Mouse (Mus musculus) hindbrain, embryonic 11.5 days (tissue): ENCODE results near the gene Taf3. TPM values are rescaled to one million over a fixed set of nuclear protein-coding genes. Genes with fewer than 3 reads are reported as not detected.
A peak's percentile ranks its signal among the peaks of the same experiment; 100 is the strongest.

Experiments used
- ATAC-seq: fragments of 200-750 bp; cut with Nextera tagmentation; 2 replicates; pipeline ENCODE4 v1.8.0; 2017; ENCODE audit warnings: mild to moderate bottlenecking, moderate TSS enrichment, moderate library complexity; ENCODE audit not compliant: low FRiP score
- DNase-seq: peaks from one replicate; pipeline ENCODE4 v3.0.0-alpha.2; 2015; ENCODE audit warnings: low spot score
- H3K27ac ChIP-seq: fragments of 300-500 bp; sonication (generic); 2 replicates; pipeline ENCODE4 v1.5.1; 2014; ENCODE audit warnings: mild to moderate bottlenecking, low read depth, low read length
- H3K27me3 ChIP-seq: fragments of 300-500 bp; sonication (generic); 2 replicates; pipeline ENCODE4 v1.6.1; 2014; ENCODE audit warnings: mild to moderate bottlenecking, low read length, moderate library complexity, mixed read lengths; ENCODE audit not compliant: control insufficient read depth, insufficient read depth
- H3K36me3 ChIP-seq: fragments of 300-500 bp; sonication (generic); 2 replicates; pipeline ENCODE4 v1.6.1; 2014; ENCODE audit warnings: mild to moderate bottlenecking, low read length, moderate library complexity, mixed read lengths; ENCODE audit not compliant: control insufficient read depth, insufficient read depth
- H3K4me1 ChIP-seq: fragments of 300-500 bp; sonication (generic); replicated peaks from 2 replicates; pipeline ENCODE4 v1.6.1; 2014; ENCODE audit warnings: low read length, mixed read lengths; ENCODE audit not compliant: control insufficient read depth, insufficient read depth
- H3K4me2 ChIP-seq: fragments of 300-500 bp; sonication (generic); replicated peaks from 2 replicates; pipeline ENCODE4 v1.6.1; 2014; ENCODE audit warnings: mild to moderate bottlenecking, low read depth, low read length
- H3K4me3 ChIP-seq: fragments of 300-500 bp; sonication (generic); 2 replicates; pipeline ENCODE4 v1.5.1; 2014; ENCODE audit warnings: low read depth, low read length
- H3K9ac ChIP-seq: fragments of 300-500 bp; sonication (generic); 2 replicates; pipeline ENCODE4 v1.6.1; 2014; ENCODE audit warnings: low read depth, low read length
- H3K9me3 ChIP-seq: fragments of 300-500 bp; sonication (generic); 2 replicates; pipeline ENCODE4 v1.6.1; 2016; ENCODE audit warnings: low read length; ENCODE audit not compliant: control insufficient read depth
- WGBS: fragments of 180-500 bp; shearing (Covaris S2); extraction: QIAGEN DNeasy Blood & Tissue Kit; methylation state at CpG from one replicate; pipeline ENCODE4 v1.1.7; 2014; 5-methylcytosine and 5-hydroxymethylcytosine counted together
- polyA plus RNA-seq: library from polyadenylated mRNA; unstranded; fragments of >200 nt; fragmentation: Nextera tagmentation; extraction: Ambion mirVana; gene quantifications from 2 replicates; pipeline ENCODE4 v1.2.1, GENCODE M21; 2014

The Taf3 gene
- 18.3 and 18.9 TPM in 2 replicates for polyA plus RNA-seq

GRCm38 (mm10) chr2:10048461-10048860, at the start of gene Taf3:
Taf3 (minus strand) TSS chr2:10048596.
- H3K36me3 ChIP-seq, result no peaks in the 10 kb centered on the region
- 0% methylated on average over 29 of the region's 36 CpGs for WGBS
- H3K9ac ChIP-seq, result peak within 1 kb of the TSS; percentile 72
- H3K4me3 ChIP-seq, result peak within 1 kb of the TSS; percentile 98
- ATAC-seq, result peak; percentile 96
- no peaks in the 10 kb centered on the region for H3K9me3 ChIP-seq
- H3K4me2 ChIP-seq, result peak within 1 kb of the TSS; percentile 58
- H3K4me1 ChIP-seq, result no peaks in the 10 kb centered on the region
- DNase-seq, result peak; percentile 93
- no peaks in the 10 kb centered on the region for H3K27me3 ChIP-seq
- H3K27ac ChIP-seq, result 0 out of 2 replicates have a peak within 1 kb of the TSS, but pooled peaks have one; percentile 7

DNA sequence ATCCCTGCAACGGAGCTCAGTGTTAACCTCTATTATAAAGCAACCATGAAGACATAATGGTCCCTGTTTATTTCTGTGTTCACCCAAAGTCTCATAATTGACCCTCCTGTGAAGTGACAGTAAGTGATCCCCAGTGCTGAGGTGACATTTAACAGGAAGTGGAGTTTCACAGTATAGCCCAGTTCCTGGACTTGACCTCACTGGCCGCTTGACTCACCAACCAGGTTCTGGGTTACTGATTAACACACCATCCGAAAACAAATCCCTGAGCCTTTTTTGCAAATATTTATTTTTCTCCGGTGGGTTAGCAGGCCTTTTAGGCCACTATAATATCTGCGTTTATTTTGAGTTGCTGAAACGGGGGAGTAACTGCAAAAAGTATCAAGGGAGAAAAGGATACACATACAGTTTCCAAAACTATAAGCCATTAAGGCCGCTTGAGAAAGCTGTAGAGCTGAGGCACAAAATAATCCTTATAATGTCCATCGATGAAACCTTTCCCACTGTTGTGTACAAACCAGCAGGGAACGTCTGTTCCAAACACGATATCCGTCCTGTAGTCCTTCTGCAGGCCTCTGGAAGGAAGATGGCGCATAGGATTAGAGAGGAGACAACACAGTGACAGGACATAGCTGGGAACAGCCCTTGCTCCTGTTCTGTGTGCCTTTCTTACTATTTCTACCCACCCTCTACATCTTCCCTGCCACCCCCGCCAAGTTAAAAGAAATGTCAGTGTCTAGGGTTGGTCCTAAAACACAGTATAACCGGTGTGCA, 46.1 kb upstream of the Taf3 start:
- WGBS, result 90% methylated on average over 14 of the region's 14 CpGs
- H3K4me3 ChIP-seq, result no peak overlapping the region
- DNase-seq (no peak), ATAC-seq (no peak)
- peaks cover 14% of the 10 kb centered on the region for H3K36me3 ChIP-seq
- no peak overlapping the region for H3K4me2 ChIP-seq
- no peak overlapping the region for H3K9ac ChIP-seq
- H3K27me3 ChIP-seq, result no peaks in the 10 kb centered on the region
- H3K27ac ChIP-seq, result no peak overlapping the region
- no peaks in the 10 kb centered on the region for H3K9me3 ChIP-seq
- no peaks in the 10 kb centered on the region for H3K4me1 ChIP-seq

DNA sequence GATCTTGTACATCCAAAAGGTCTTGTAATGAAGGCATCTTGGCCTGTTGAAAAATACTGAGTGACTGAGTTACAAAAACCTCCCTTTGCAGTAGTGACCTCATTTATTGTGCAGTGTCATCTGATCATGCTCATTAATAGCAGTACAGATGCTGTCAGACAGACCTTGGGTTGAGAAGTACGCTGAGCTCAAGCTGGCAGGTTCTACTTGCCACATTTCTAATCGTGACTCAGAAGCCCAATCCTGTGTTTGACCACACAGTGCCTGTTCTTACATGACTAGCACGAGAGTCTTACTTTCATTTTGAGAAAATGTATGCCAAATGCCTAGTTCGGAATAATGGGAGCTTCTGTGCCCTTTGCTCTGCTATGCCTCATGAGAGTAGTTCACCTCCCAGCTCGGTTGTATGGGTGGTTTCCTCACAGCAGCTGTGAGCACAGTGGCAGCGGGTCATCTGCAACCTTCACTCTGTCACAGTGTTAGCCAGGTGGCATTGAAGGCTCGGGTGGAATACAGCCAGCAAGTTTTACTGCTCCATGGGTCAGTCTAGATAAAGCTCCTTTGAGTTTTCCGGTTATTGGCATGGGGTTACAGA, 39.0 kb upstream of the Taf3 start:
- WGBS, result 90% methylated on average over 8 of the region's 8 CpGs

GRCm38 (mm10) chr2:10082737-10083136, 34.3 kb upstream of the Taf3 start:
- Histone ChIP-seq H3K4me2 (no peak overlapping the region), H3K36me3 (no peaks in the 10 kb centered on the region), H3K9me3 (no peaks in the 10 kb centered on the region), H3K4me1 (0 out of 2 replicates have a peak, but pooled peaks cover 3% of the 10 kb centered on the region), H3K9ac (no peak overlapping the region), H3K27ac (no peak overlapping the region), H3K27me3 (no peaks in the 10 kb centered on the region), H3K4me3 (no peak overlapping the region)
- DNase-seq, result no peak
- 65% methylated on average over 1 of the region's 1 CpGs for WGBS
- no peak for ATAC-seq

More for the DNA sequence above, 39.0 kb upstream of the Taf3 start:
- ATAC-seq, result no peak
- no peaks in the 10 kb centered on the region for H3K4me1 ChIP-seq
- no peak overlapping the region for H3K27ac ChIP-seq
- H3K9ac ChIP-seq, result no peak overlapping the region
- no peaks in the 10 kb centered on the region for H3K9me3 ChIP-seq
- H3K4me2 ChIP-seq, result no peak overlapping the region
- no peak for DNase-seq
- H3K36me3 ChIP-seq, result peaks cover 10% of the 10 kb centered on the region
- H3K4me3 ChIP-seq, result no peak overlapping the region
- no peaks in the 10 kb centered on the region for H3K27me3 ChIP-seq

GRCm38 (mm10) chr2:10081453-10082080, 33.2 kb upstream of the Taf3 start:
- H3K9me3 ChIP-seq, result no peaks in the 10 kb centered on the region
- H3K36me3 ChIP-seq, result no peaks in the 10 kb centered on the region
- 0 out of 2 replicates have a peak, but pooled peaks cover 3% of the 10 kb centered on the region for H3K4me1 ChIP-seq
- H3K4me2 ChIP-seq, result peak overlapping the region; percentile 40
- H3K9ac ChIP-seq, result 0 out of 2 replicates have a peak overlapping the region, but pooled peaks have one; percentile 27
- H3K27me3 ChIP-seq, result no peaks in the 10 kb centered on the region
- H3K4me3 ChIP-seq, result peak overlapping the region; percentile 85
- DNase-seq, result no peak
- H3K27ac ChIP-seq, result no peak overlapping the region
- 89% methylated on average over 5 of the region's 5 CpGs for WGBS
- no peak for ATAC-seq

- Histone ChIP-seq H3K4me1 (0 out of 2 replicates have a peak, but pooled peaks cover 3% of the 10 kb centered on the region), H3K4me3 (peak within 1 kb of the TSS; percentile 85), H3K9ac (peak within 1 kb of the TSS; percentile 95), H3K9me3 (no peaks in the 10 kb centered on the region), H3K27ac (peak within 1 kb of the TSS; percentile 87), H3K36me3 (no peaks in the 10 kb centered on the region), H3K27me3 (no peaks in the 10 kb centered on the region), H3K4me2 (peak within 1 kb of the TSS; percentile 54)
- under 1% methylated on average over 61 of the region's 61 CpGs for WGBS
- peak; percentile 97 for ATAC-seq
- DNase-seq, result peak; percentile 99
Observed at GRCm38 (mm10) chr2:10080310-10081010, 32.1 kb upstream of the Taf3 start, which contains the start of the genes Atp5c1 and Kin. Atp5c1 (minus strand) TSS chr2:10080510. Kin (plus strand) TSS chr2:10080593.

GRCm38 (mm10) chr2:10079745-10080309, 31.4 kb upstream of the Taf3 start:
- under 1% methylated on average over 28 of the region's 28 CpGs for WGBS
- no peaks in the 10 kb centered on the region for H3K9me3 ChIP-seq
- ATAC-seq, result no peak
- H3K4me1 ChIP-seq, result 0 out of 2 replicates have a peak, but pooled peaks cover 3% of the 10 kb centered on the region
- peak overlapping the region; percentile 54 for H3K4me2 ChIP-seq
- no peaks in the 10 kb centered on the region for H3K36me3 ChIP-seq
- H3K9ac ChIP-seq, result peak overlapping the region; percentile 95
- DNase-seq, result no peak
- H3K27ac ChIP-seq, result peak overlapping the region; percentile 87
- no peaks in the 10 kb centered on the region for H3K27me3 ChIP-seq
- H3K4me3 ChIP-seq, result peak overlapping the region; percentile 85

DNA sequence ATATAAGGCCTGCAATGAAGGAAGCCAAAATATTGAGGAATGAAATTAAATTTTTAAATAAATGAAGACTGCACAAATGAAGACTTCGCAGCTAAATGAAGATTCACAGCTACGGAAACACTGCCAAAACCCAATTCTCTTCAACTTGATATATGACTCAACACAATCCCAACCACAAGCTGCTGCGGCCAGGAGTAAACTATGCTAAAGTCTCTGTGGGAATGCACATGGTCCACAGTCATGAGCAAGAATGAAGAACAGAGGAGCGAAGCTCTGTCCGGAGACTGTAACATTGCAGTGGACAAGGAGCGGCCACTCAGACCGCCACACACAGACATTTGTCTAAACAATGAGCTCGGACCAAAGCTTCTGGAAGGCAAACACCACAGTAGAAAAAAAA, 28.3 kb upstream of the Taf3 start:
- Histone ChIP-seq H3K27me3 (no peaks in the 10 kb centered on the region), H3K4me1 (0 out of 2 replicates have a peak, but pooled peaks cover 1% of the 10 kb centered on the region), H3K36me3 (no peaks in the 10 kb centered on the region), H3K9ac (no peak overlapping the region), H3K4me3 (no peak overlapping the region), H3K4me2 (no peak overlapping the region), H3K27ac (no peak overlapping the region), H3K9me3 (no peaks in the 10 kb centered on the region)
- ATAC-seq, result no peak
- WGBS, result 90% methylated on average over 8 of the region's 8 CpGs
- no peak for DNase-seq
